Mouse (Mus musculus) lung, embryonic 14.5 days (tissue): ENCODE results near the gene Tdgf1. TPM values are rescaled to one million over a fixed set of nuclear protein-coding genes. Genes with fewer than 3 reads are reported as not detected.
A peak's percentile ranks its signal among the peaks of the same experiment; 100 is the strongest.

Source experiments
- ATAC-seq: fragments of 200-750 bp; cut with Nextera tagmentation; 2 replicates; pipeline ENCODE4 v1.8.0; 2017; ENCODE audit warnings: mild to moderate bottlenecking, moderate TSS enrichment, moderate library complexity; ENCODE audit not compliant: insufficient read depth
- DNase-seq: peaks from one replicate; pipeline ENCODE4 v3.0.0-alpha.2; 2015
- H3K27ac ChIP-seq: fragments of 300-500 bp; sonication (generic); 2 replicates; pipeline ENCODE4 v1.5.1; 2014; ENCODE audit warnings: low read depth, mild to moderate bottlenecking, moderate library complexity
- H3K27me3 ChIP-seq: fragments of 300-500 bp; sonication (generic); 2 replicates; pipeline ENCODE4 v1.6.1; 2014; ENCODE audit warnings: low read length, control low read depth; ENCODE audit not compliant: insufficient read depth
- H3K36me3 ChIP-seq: fragments of 300-500 bp; sonication (generic); 2 replicates; pipeline ENCODE4 v1.6.1; 2014; ENCODE audit warnings: control low read depth; ENCODE audit not compliant: insufficient read depth
- H3K4me1 ChIP-seq: fragments of 300-500 bp; sonication (generic); 2 replicates; pipeline ENCODE4 v1.6.1; 2014; ENCODE audit warnings: antibody characterized with exemption, control low read depth; ENCODE audit not compliant: insufficient read depth
- H3K4me2 ChIP-seq: fragments of 300-500 bp; sonication (generic); 2 replicates; pipeline ENCODE4 v1.6.1; 2014; ENCODE audit warnings: mild to moderate bottlenecking
- H3K4me3 ChIP-seq: fragments of 300-500 bp; sonication (generic); 2 replicates; pipeline ENCODE4 v1.5.1; 2014; ENCODE audit warnings: low read depth, low read length
- H3K9ac ChIP-seq: fragments of 300-500 bp; sonication (generic); 2 replicates; pipeline ENCODE4 v1.6.1; 2014
- H3K9me3 ChIP-seq: fragments of 300-500 bp; sonication (generic); 2 replicates; pipeline ENCODE4 v1.6.1; 2016; ENCODE audit warnings: low read depth, low read length, control low read depth
- CTCF ChIP-seq: IDR thresholded peaks from 2 replicates; pipeline ENCODE4 v1.5.1; 2016; ENCODE audit warnings: antibody characterized with exemption, low read depth
- WGBS: fragments of 180-500 bp; shearing (Covaris S2); extraction: QIAGEN DNeasy Blood & Tissue Kit; methylation state at CpG from one replicate; pipeline ENCODE4 v1.1.7; 2014; 5-methylcytosine and 5-hydroxymethylcytosine counted together
- polyA plus RNA-seq: library from polyadenylated mRNA; unstranded; fragments of >200 nt; fragmentation: Nextera tagmentation; extraction: Ambion mirVana; gene quantifications from 2 replicates; pipeline ENCODE4 v1.2.1, GENCODE M21; 2014

Gene Tdgf1
- polyA plus RNA-seq, 1 experiment from 2014 or later: not detected

DNA sequence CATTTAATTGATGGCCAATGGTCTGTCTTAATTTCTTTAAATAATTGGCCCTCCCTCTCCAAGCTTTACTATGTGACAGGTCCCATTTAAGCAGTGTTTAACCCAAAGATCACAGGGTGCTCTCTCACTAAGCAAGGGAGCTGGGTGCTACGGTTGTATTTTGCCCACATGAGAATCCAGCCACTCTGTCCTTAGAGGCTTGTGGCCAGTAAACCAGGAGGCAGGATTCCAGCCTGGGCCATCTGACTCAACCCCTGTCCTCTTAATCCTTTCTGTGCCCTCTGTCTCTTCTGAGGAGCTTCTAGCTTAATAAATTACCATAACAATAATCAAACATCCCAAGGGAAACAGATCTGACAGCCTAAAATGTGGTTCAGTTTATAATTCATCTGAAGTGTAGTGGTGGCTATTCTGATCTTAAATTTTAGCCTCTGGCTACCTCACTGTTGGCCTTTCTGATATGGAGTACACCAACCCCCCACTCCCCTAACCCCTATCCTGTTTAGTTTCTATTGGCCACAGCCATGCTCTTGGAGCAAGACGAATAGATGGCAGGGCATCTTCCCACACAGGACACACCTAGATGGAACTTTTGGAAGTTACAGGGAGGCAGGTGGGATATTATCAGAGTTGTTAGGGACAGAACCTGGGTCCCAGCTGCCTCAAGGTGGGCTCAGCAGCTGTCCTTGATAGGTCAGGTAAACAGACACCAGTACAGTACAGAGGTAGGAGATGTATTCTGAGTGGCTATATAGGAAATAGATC is 8.9 kb upstream of the Tdgf1 start:
- Histone ChIP-seq H3K27me3 (peaks cover 27% of the 10 kb centered on the region), H3K9ac (no peak overlapping the region), H3K4me2 (no peak overlapping the region), H3K36me3 (no peaks in the 10 kb centered on the region), H3K4me3 (no peak overlapping the region), H3K27ac (no peak overlapping the region), H3K9me3 (no peaks in the 10 kb centered on the region), H3K4me1 (no peaks in the 10 kb centered on the region)
- no peak for DNase-seq
- TF ChIP-seq CTCF: no peak
- no peak for ATAC-seq
- 46% methylated on average over 2 of the region's 2 CpGs for WGBS

DNA sequence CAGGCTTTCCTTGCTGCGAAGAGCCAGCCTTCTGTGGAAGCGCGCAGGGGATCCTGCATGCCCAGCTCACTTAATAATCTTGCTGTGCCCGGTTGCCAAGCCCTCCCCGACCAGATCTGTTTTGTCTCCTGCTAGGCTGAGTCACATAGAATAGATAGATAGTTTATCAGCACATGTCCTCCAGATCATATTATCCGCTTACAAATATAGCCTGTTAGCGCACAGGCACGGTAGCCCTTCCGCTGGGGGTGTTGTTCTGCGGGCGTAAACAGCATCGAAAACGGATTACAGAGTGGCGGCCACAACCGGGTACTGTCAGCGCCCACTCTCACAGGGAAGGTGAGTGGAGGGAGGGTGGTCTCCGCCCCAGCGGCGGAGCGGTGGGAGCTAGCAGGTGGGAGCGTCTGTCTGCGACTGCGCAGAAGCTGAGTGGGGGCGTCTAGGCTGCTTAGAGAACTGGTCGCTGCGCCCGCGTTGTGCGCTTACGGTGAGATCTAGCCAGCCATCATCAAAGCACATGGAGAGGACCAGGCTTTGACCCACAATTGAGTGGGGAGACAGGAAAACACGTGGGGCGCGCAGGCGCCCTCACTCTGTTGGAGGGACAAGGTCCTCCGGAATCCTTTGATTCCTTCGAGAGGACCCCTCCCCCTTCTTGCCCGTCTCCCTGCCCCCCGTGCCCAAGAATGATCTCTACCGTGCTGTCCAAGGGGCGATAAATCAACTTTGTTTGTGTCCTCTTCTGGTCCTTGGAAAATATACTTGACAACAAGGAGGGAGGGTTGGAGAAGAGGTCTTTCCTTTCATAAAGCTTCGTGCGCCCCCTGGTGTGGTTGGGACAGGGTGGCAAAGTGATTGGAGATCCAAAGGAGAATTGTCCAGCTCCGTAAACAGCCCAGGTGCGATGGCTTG is 7.8 kb upstream of the Tdgf1 start:
- H3K36me3 ChIP-seq: no peaks in the 10 kb centered on the region
- H3K27me3 ChIP-seq: peaks cover 27% of the 10 kb centered on the region
- no peak overlapping the region for H3K27ac ChIP-seq
- WGBS: 1% methylated on average over 44 of the region's 44 CpGs
- H3K4me3 ChIP-seq: peak overlapping the region; percentile 45
- H3K9me3 ChIP-seq: no peaks in the 10 kb centered on the region
- DNase-seq: peak; percentile 85
- peak; percentile 60 for ATAC-seq
- no peaks in the 10 kb centered on the region for H3K4me1 ChIP-seq
- H3K4me2 ChIP-seq: peak overlapping the region; percentile 93
- peak overlapping the region; percentile 38 for H3K9ac ChIP-seq
- peak; percentile 78 for TF ChIP-seq CTCF

DNA sequence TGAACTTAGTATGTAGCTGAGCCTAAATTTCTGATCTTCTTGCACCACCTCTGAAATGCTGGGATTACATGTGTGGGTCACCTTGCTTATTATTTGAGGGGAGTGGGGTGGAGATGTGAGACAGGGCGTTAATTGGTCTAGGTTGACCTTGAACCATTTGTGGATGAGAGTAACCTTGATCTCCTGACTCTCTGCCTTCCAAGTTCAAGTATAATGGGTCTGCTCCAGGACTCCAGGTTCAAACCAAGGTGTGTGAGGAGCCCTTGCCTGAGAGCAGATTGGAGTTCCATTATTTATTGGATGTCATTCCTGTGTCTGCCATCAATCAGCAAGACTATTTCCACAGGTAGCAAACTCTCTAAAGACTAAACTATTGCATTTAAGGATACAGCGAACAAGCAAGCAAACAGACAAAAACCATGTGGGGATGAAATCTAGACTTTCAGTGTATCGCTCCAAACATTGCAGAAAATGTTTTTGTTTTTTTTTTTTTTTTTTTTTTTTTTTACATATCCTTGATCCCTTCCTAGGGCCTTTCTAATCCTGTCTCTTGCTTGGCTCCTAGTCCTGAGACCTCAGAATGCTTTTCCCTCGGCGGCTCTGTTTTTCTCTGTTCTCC is 7.1 kb upstream of the Tdgf1 start:
- H3K9ac ChIP-seq: no peak overlapping the region; the same call in 1 of the 2 replicates
- no peak for TF ChIP-seq CTCF
- peak overlapping the region; percentile 93 for H3K4me2 ChIP-seq
- no peak overlapping the region for H3K27ac ChIP-seq
- H3K4me1 ChIP-seq: no peaks in the 10 kb centered on the region
- H3K27me3 ChIP-seq: peaks cover 27% of the 10 kb centered on the region
- H3K4me3 ChIP-seq: peak overlapping the region; percentile 45
- no peak for ATAC-seq
- H3K9me3 ChIP-seq: no peaks in the 10 kb centered on the region
- no peak for DNase-seq
- H3K36me3 ChIP-seq: no peaks in the 10 kb centered on the region
- WGBS: 42% methylated on average over 5 of the region's 5 CpGs

DNA sequence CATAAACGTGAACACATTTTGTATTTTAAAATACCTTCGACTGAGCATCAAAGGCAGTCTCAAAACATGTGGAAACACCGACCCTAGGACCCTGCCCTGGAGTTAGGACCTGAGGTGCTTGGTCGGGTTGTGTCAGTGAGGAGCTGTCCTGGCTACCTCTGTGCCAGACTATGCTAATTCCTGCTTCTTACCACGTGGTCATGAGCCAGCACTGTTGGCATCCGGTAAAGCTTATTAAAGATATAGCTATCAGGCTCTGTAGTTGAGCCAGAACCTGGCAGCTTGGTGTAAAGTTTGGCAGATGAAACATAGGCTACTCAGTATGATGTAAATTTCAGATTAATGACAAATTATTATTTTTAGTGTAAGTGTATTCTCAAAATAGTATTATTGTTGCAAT is 6.4 kb upstream of the Tdgf1 start:
- ATAC-seq: no peak
- H3K27me3 ChIP-seq: peaks cover 27% of the 10 kb centered on the region

DNA sequence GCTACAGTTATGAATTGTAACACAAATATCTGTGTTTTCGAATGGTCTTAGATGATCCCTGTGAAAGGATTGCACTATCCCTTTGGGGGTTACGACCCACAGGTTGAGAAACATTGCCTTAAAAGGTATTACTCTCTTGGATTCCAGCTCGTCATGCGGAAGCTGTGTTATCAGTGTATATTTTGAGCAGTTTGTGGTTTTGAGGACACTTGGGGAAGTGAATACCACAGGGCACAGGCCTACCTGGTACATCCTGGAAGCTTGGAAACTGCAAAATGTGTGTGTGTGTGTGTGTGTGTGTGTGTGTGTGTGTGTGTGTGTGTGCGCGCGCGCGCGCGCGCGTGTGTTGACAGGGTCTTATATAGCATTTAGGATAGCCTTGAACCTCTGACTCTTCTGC is 5.9 kb upstream of the Tdgf1 start:
- Histone ChIP-seq H3K4me3 (no peak overlapping the region), H3K4me1 (no peaks in the 10 kb centered on the region), H3K4me2 (no peak overlapping the region), H3K27me3 (peaks cover 31% of the 10 kb centered on the region), H3K27ac (no peak overlapping the region), H3K9me3 (no peaks in the 10 kb centered on the region), H3K9ac (no peak overlapping the region), H3K36me3 (no peaks in the 10 kb centered on the region)
- no peak for TF ChIP-seq CTCF
- ATAC-seq: no peak
- no peak for DNase-seq
- WGBS: 90% methylated on average over 13 of the region's 13 CpGs

More for the DNA sequence above, 6.4 kb upstream of the Tdgf1 start:
- WGBS: 44% methylated on average over 6 of the region's 6 CpGs
- no peak for TF ChIP-seq CTCF
- Histone ChIP-seq H3K9ac (no peak overlapping the region), H3K27ac (no peak overlapping the region), H3K36me3 (no peaks in the 10 kb centered on the region), H3K4me3 (no peak overlapping the region), H3K4me1 (no peaks in the 10 kb centered on the region), H3K4me2 (no peak overlapping the region), H3K9me3 (no peaks in the 10 kb centered on the region)
- no peak for DNase-seq

DNA sequence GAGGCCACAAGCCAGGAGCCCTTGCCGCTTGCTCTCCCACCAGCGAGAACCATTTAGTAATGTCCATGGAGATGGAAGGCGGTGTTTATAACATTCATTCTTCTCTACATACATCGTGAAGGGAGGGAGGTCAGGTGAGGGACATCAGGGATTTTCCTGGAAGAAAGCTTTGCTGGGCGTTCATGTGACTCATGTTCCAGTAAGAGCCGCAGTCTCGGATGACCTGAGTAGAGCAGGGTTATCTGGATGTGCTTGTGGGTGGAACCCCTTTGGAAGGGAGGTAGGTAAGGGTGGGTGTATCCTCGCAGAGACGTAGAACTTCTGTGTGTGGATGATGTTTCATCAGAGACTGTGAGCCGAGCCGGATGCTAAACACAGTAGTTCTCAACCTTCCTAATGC is 5.4 kb upstream of the Tdgf1 start, which contains the start of gene Lrrc2:
Lrrc2 (plus strand) TSS at position 149 of the 400 bp plus-strand sequence.
- DNase-seq (no peak), ATAC-seq (no peak)
- 71% methylated on average over 11 of the region's 11 CpGs for WGBS
- peaks cover 36% of the 10 kb centered on the region for H3K27me3 ChIP-seq
- no peak within 1 kb of the TSS for H3K4me2 ChIP-seq
- H3K27ac ChIP-seq: no peak within 1 kb of the TSS
- no peak within 1 kb of the TSS for H3K4me3 ChIP-seq
- no peaks in the 10 kb centered on the region for H3K4me1 ChIP-seq
- H3K9ac ChIP-seq: no peak within 1 kb of the TSS
- no peaks in the 10 kb centered on the region for H3K36me3 ChIP-seq
- TF ChIP-seq CTCF: no peak
- H3K9me3 ChIP-seq: no peaks in the 10 kb centered on the region
